Mouse (Mus musculus) embryonic facial prominence, embryonic 11.5 days (tissue): Measurements from ENCODE around the gene Traf4. TPM values are rescaled to one million over a fixed set of nuclear protein-coding genes. Genes with fewer than 3 reads are reported as not detected.

Experiments used
- ATAC-seq: fragments of 200-750 bp; cut with Nextera tagmentation; replicated peaks from 2 replicates; pipeline ENCODE4 v1.8.0; 2017; ENCODE audit warnings: low read depth; ENCODE audit not compliant: insufficient number of reproducible peaks, low FRiP score, low TSS enrichment
- DNase-seq: peaks from one replicate; pipeline ENCODE4 v3.0.0-alpha.2; 2015; ENCODE audit warnings: low spot score
- H3K27ac ChIP-seq: fragments of 300-500 bp; sonication (generic); replicated peaks from 2 replicates; pipeline ENCODE4 v1.5.1; 2014; ENCODE audit warnings: mild to moderate bottlenecking, low read depth, low read length, control low read depth
- H3K27me3 ChIP-seq: fragments of 300-500 bp; sonication (generic); 2 replicates; pipeline ENCODE4 v1.6.1; 2014; ENCODE audit warnings: mild to moderate bottlenecking, low read length, moderate library complexity, mixed read lengths; ENCODE audit not compliant: control insufficient read depth, insufficient read depth
- H3K36me3 ChIP-seq: fragments of 300-500 bp; sonication (generic); replicated peaks from 2 replicates; pipeline ENCODE4 v1.6.1; 2014; ENCODE audit warnings: low read depth, mild to moderate bottlenecking, low read length, moderate library complexity, mixed read lengths; ENCODE audit not compliant: control insufficient read depth, insufficient read depth
- H3K4me1 ChIP-seq: fragments of 300-500 bp; sonication (generic); 2 replicates; pipeline ENCODE4 v1.6.1; 2014; ENCODE audit warnings: low read length, mixed read lengths; ENCODE audit not compliant: control insufficient read depth, insufficient read depth
- H3K4me2 ChIP-seq: fragments of 300-500 bp; sonication (generic); 2 replicates; pipeline ENCODE4 v1.6.1; 2014; ENCODE audit warnings: low read depth, mild to moderate bottlenecking, control low read depth, low read length, moderate library complexity
- H3K4me3 ChIP-seq: fragments of 300-500 bp; sonication (generic); 2 replicates; pipeline ENCODE4 v1.5.1; 2014; ENCODE audit warnings: low read depth, low read length, control low read depth
- H3K9ac ChIP-seq: fragments of 300-500 bp; sonication (generic); replicated peaks from 2 replicates; pipeline ENCODE4 v1.6.1; 2014; ENCODE audit warnings: mild to moderate bottlenecking, control low read depth, low read length
- H3K9me3 ChIP-seq: fragments of 300-500 bp; sonication (generic); replicated peaks from 2 replicates; pipeline ENCODE4 v1.6.1; 2016; ENCODE audit warnings: mild to moderate bottlenecking, low read length, inconsistent platforms, mixed read lengths; ENCODE audit not compliant: control insufficient read depth
- WGBS: fragments of 180-500 bp; shearing (Covaris S2); extraction: QIAGEN DNeasy Blood & Tissue Kit; methylation state at CpG from one replicate; pipeline ENCODE4 v1.1.7; 2014; 5-methylcytosine and 5-hydroxymethylcytosine counted together
- polyA plus RNA-seq: library from polyadenylated mRNA; unstranded; fragments of >200 nt; fragmentation: Nextera tagmentation; extraction: Ambion mirVana; gene quantifications from 2 replicates; pipeline ENCODE4 v1.2.1, GENCODE M21; 2014

The Traf4 gene
- polyA plus RNA-seq, 1 experiment from 2014 or later, result 84.9 TPM

- no peak for ATAC-seq
- Histone ChIP-seq H3K27ac (no peak overlapping the region), H3K9me3 (no peaks in the 10 kb centered on the region), H3K4me2 (no peak overlapping the region), H3K4me3 (no peak overlapping the region), H3K27me3 (no peaks in the 10 kb centered on the region), H3K4me1 (no peaks in the 10 kb centered on the region; the same call in 1 of the 2 replicates), H3K36me3 (peaks cover 15% of the 10 kb centered on the region), H3K9ac (no peak overlapping the region)
- DNase-seq, result no peak
- WGBS, result 78% methylated on average over 9 of the region's 9 CpGs
Measured at GRCm38 (mm10) chr11:78152299-78153231, 12.8 kb downstream of the Traf4 start.

- DNase-seq (peak; percentile 47), ATAC-seq (no peak)
- H3K9ac ChIP-seq, result no peak overlapping the region
- H3K36me3 ChIP-seq, result peaks cover 13% of the 10 kb centered on the region
- 28% methylated on average over 1 of the region's 1 CpGs for WGBS
- H3K4me1 ChIP-seq, result no peaks in the 10 kb centered on the region
- H3K4me3 ChIP-seq, result no peak overlapping the region
- H3K4me2 ChIP-seq, result no peak overlapping the region
- no peak overlapping the region for H3K27ac ChIP-seq
- no peaks in the 10 kb centered on the region for H3K27me3 ChIP-seq
- H3K9me3 ChIP-seq, result no peaks in the 10 kb centered on the region
Measured at GRCm38 (mm10) chr11:78151161-78151560, 14.2 kb downstream of the Traf4 start.

- DNase-seq (no peak), ATAC-seq (no peak)
- Histone ChIP-seq H3K9me3 (no peaks in the 10 kb centered on the region), H3K4me2 (no peak overlapping the region), H3K9ac (no peak overlapping the region), H3K27me3 (no peaks in the 10 kb centered on the region), H3K27ac (no peak overlapping the region), H3K4me3 (no peak overlapping the region), H3K36me3 (peaks cover 8% of the 10 kb centered on the region), H3K4me1 (no peaks in the 10 kb centered on the region)
- 90% methylated on average over 6 of the region's 6 CpGs for WGBS
Measured at GRCm38 (mm10) chr11:78146707-78147543, 18.5 kb downstream of the Traf4 start.

GRCm38 (mm10) chr11:78146168-78146567, 19.2 kb downstream of the Traf4 start:
- Histone ChIP-seq H3K36me3 (peaks cover 8% of the 10 kb centered on the region), H3K9me3 (no peaks in the 10 kb centered on the region), H3K4me3 (no peak overlapping the region), H3K9ac (no peak overlapping the region), H3K27me3 (no peaks in the 10 kb centered on the region), H3K4me1 (no peaks in the 10 kb centered on the region), H3K4me2 (no peak overlapping the region), H3K27ac (no peak overlapping the region)
- ATAC-seq (no peak), DNase-seq (no peak)
- WGBS, result 88% methylated on average over 5 of the region's 5 CpGs

GRCm38 (mm10) chr11:78143520-78143919, 21.9 kb downstream of the Traf4 start:
- no peaks in the 10 kb centered on the region for H3K27me3 ChIP-seq
- H3K4me3 ChIP-seq, result no peak overlapping the region
- ATAC-seq, result no peak
- DNase-seq, result no peak
- no peaks in the 10 kb centered on the region for H3K4me1 ChIP-seq
- no peak overlapping the region for H3K4me2 ChIP-seq
- H3K27ac ChIP-seq, result no peak overlapping the region
- H3K9ac ChIP-seq, result no peak overlapping the region
- peaks cover 2% of the 10 kb centered on the region for H3K36me3 ChIP-seq
- H3K9me3 ChIP-seq, result no peaks in the 10 kb centered on the region
- 90% methylated on average over 2 of the region's 2 CpGs for WGBS

GRCm38 (mm10) chr11:78140665-78141064, 24.7 kb downstream of the Traf4 start:
- Histone ChIP-seq H3K9me3 (no peaks in the 10 kb centered on the region), H3K36me3 (peaks cover 2% of the 10 kb centered on the region), H3K4me1 (no peaks in the 10 kb centered on the region), H3K27me3 (no peaks in the 10 kb centered on the region), H3K4me3 (no peak overlapping the region), H3K9ac (no peak overlapping the region), H3K27ac (no peak overlapping the region), H3K4me2 (no peak overlapping the region)
- WGBS, result 84% methylated on average over 5 of the region's 5 CpGs
- DNase-seq, result no peak
- no peak for ATAC-seq

- no peak overlapping the region for H3K4me2 ChIP-seq
- no peak for ATAC-seq
- WGBS, result 92% methylated on average over 3 of the region's 3 CpGs
Measured at GRCm38 (mm10) chr11:78138023-78138422, 27.4 kb downstream of the Traf4 start.

GRCm38 (mm10) chr11:78137584-78137983, 27.8 kb downstream of the Traf4 start:
- Histone ChIP-seq H3K27me3 (no peaks in the 10 kb centered on the region), H3K9me3 (no peaks in the 10 kb centered on the region), H3K4me3 (no peak overlapping the region), H3K27ac (no peak overlapping the region), H3K9ac (no peak overlapping the region), H3K4me1 (no peaks in the 10 kb centered on the region), H3K36me3 (no peaks in the 10 kb centered on the region), H3K4me2 (no peak overlapping the region)
- WGBS, result 77% methylated on average over 4 of the region's 4 CpGs
- ATAC-seq (no peak), DNase-seq (no peak)

More at GRCm38 (mm10) chr11:78138023-78138422, 27.4 kb downstream of the Traf4 start:
- no peak for DNase-seq
- no peaks in the 10 kb centered on the region for H3K27me3 ChIP-seq
- no peak overlapping the region for H3K27ac ChIP-seq
- no peaks in the 10 kb centered on the region for H3K9me3 ChIP-seq
- no peaks in the 10 kb centered on the region for H3K4me1 ChIP-seq
- no peak overlapping the region for H3K4me3 ChIP-seq
- H3K9ac ChIP-seq, result no peak overlapping the region
- H3K36me3 ChIP-seq, result no peaks in the 10 kb centered on the region
